9 mouse cellular contexts compared by ENCODE assay signal in the genomic region with DNA sequence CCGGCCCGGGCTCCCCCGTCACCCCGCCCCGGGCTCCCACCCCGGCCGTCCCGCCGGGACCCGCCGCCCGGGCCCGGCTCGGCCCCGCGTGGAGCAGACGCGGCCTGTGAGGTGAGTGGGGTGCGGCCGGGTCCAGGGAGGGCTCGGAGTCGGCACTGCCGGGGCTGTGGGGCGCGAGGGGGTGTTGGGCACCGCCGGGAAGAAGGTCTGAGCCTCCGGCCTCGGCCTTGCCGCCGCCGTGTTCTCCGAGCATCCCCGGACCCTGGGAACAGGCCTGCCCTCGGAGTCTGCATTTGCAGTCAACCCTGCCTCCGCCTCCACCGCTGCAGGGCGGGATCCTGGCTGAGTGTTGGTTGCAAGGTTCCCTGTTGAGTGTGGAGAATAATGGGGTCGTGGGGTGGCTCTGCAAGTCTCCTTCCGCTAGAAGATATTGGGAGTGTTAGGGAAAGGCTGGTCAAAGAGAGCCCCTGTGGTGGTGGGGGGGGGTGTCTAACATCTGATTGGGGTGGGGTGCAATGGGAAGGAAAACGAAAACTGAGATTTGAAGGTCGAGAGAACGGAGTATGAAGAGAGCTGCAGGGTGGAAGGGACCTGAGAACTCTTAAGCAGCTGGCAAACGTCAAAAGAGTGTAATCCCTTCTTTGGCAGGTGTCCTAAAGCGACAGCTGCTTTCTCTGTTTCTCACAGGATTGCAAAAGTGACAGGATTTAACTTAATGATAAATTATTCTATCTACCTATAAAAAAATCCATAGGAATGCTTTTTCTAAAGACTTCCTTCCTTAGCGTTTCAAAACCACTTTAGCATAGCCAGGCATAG. TPM values are rescaled to one million over a fixed set of nuclear protein-coding genes. Genes with fewer than 3 reads are reported as not detected.
DNase-seq lines count a peak whose midpoint lies in the region; ATAC-seq lines count a peak whose summit lies in the region.
"Had no signal": no experiment of that assay in that cellular context is flagged by ENCODE, and none has a peak within 500 bp of the region (broad histone marks: within the 10 kb centered on the region; RNA-seq: fewer than 3 reads in every experiment).

No protein-coding gene starts in this region.

- H3K4me2 ChIP-seq in hindbrain, embryonic 15.5 days: peak overlapping the region; percentile 99
- peak overlapping the region; percentile 69 for H3K4me2 ChIP-seq in midbrain, embryonic 11.5 days

- peak overlapping the region; percentile 69 for H3K9ac ChIP-seq in hindbrain, embryonic 15.5 days
- peak overlapping the region; percentile 95 for H3K9ac ChIP-seq in midbrain, embryonic 11.5 days (ENCODE audit: low read length)

- peaks cover 35% of the 10 kb centered on the region for H3K4me1 ChIP-seq in hindbrain, embryonic 15.5 days (replicated peaks)
- peaks cover 10% of the 10 kb centered on the region for H3K4me1 ChIP-seq in midbrain, embryonic 11.5 days (ENCODE audit: control insufficient read depth, insufficient read depth, low read length)

- 2% methylated on average over 46 of the region's 46 CpGs for WGBS in hindbrain, embryonic 15.5 days
- 1% methylated on average over 26 of the region's 46 CpGs for WGBS in midbrain, embryonic 11.5 days

- H3K27ac ChIP-seq in hindbrain, embryonic 15.5 days (replicated peaks): peak overlapping the region; percentile 90
- H3K27ac ChIP-seq in midbrain, embryonic 11.5 days (ENCODE audit: low read depth, low read length): peak overlapping the region; percentile 90

- H3K36me3 ChIP-seq in hindbrain, embryonic 15.5 days: peaks cover 7% of the 10 kb centered on the region; the same call in 1 of the 2 replicates
- H3K36me3 ChIP-seq in midbrain, embryonic 11.5 days (ENCODE audit: control insufficient read depth, insufficient read depth, low read length): peaks cover 23% of the 10 kb centered on the region

- H3K4me3 ChIP-seq in hindbrain, embryonic 15.5 days: peak overlapping the region; percentile 66
- peak overlapping the region; percentile 90 for H3K4me3 ChIP-seq in midbrain, embryonic 11.5 days (ENCODE audit: low read depth, low read length)

- no peaks in the 10 kb centered on the region for H3K9me3 ChIP-seq in hindbrain, embryonic 15.5 days
- H3K9me3 ChIP-seq in midbrain, embryonic 11.5 days (ENCODE audit: control insufficient read depth, low read length): no peaks in the 10 kb centered on the region

- ATAC-seq in cerebellum, adult (ENCODE audit: insufficient number of reproducible peaks, low FRiP score, low TSS enrichment): peak; percentile 32; the same call in 1 of the 2 replicates
- ATAC-seq in hindbrain, embryonic 15.5 days (ENCODE audit: low FRiP score, low read depth): peak; percentile 15; the same call in 1 of the 2 replicates
- no peak for ATAC-seq in midbrain, embryonic 11.5 days (ENCODE audit: low FRiP score)

- DNase-seq in cerebellum, adult 9-10 months: no peak
- peak; percentile 75 for DNase-seq in 3134 (ENCODE audit: extremely low read depth, insufficient read length, low spot score)
- DNase-seq in embryo, embryonic 11 days: peak; percentile 64
- peak; percentile 93 for DNase-seq in midbrain, embryonic 11.5 days (ENCODE audit: low spot score, missing footprints)
- DNase-seq in layer of hippocampus, adult 18-20 months (ENCODE audit: low spot score in 2 of 2): no peak
- DNase-seq in cerebellum, adult 8-10 months: no peak

- no peaks in the 10 kb centered on the region for H3K27me3 ChIP-seq in hindbrain, embryonic 15.5 days
- H3K27me3 ChIP-seq in midbrain, embryonic 11.5 days (ENCODE audit: control insufficient read depth, insufficient read depth, low read length): no peaks in the 10 kb centered on the region

RNA-seq across cellular contexts. Expression of gene Foxm1, which starts 0.4 kb away (rescaled TPM):
- polyA plus RNA-seq in hindbrain, embryonic 15.5 days (2015; fragmentation: Nextera tagmentation; extraction: Ambion mirVana): 9.0 and 10.5 TPM in 2 replicates
- polyA plus RNA-seq in midbrain, embryonic 11.5 days (2014; fragmentation: Nextera tagmentation; extraction: Ambion mirVana): 49.8 and 55.3 TPM in 2 replicates
- total RNA-seq in layer of hippocampus, adult 18-20 months (2021): 1 to 10 TPM in 1 of 2 experiments, under 1 TPM in 1; 0.84 to 1.3 TPM

RNA-seq across cellular contexts. Expression of gene Rhno1, which starts 0.5 kb away (rescaled TPM):
- 80.7 and 83.5 TPM in 2 replicates for polyA plus RNA-seq in hindbrain, embryonic 15.5 days (2015; fragmentation: Nextera tagmentation; extraction: Ambion mirVana)
- polyA plus RNA-seq in midbrain, embryonic 11.5 days (2014; fragmentation: Nextera tagmentation; extraction: Ambion mirVana): 176 and 178 TPM in 2 replicates
- total RNA-seq in layer of hippocampus, adult 18-20 months (2021): 10 to 100 TPM; 21.5 to 23.4 TPM

RNA-seq across cellular contexts. Expression of gene Tulp3, which starts 7.6 kb away (rescaled TPM):
- 15.9 and 16.5 TPM in 2 replicates for polyA plus RNA-seq in hindbrain, embryonic 15.5 days (2015; fragmentation: Nextera tagmentation; extraction: Ambion mirVana)
- polyA plus RNA-seq in midbrain, embryonic 11.5 days (2014; fragmentation: Nextera tagmentation; extraction: Ambion mirVana): 14.5 and 15.5 TPM in 2 replicates
- 10 to 100 TPM; 19.2 to 21.4 TPM for total RNA-seq in layer of hippocampus, adult 18-20 months (2021)

RNA-seq across cellular contexts. Expression of gene Tex52, which starts 12.0 kb away (rescaled TPM):
- 0.26 and 0.39 TPM in 2 replicates for polyA plus RNA-seq in hindbrain, embryonic 15.5 days (2015; fragmentation: Nextera tagmentation; extraction: Ambion mirVana)
- 0.25 and 0.44 TPM in 2 replicates for polyA plus RNA-seq in midbrain, embryonic 11.5 days (2014; fragmentation: Nextera tagmentation; extraction: Ambion mirVana)
- 1 to 10 TPM; 1.9 to 2.7 TPM for total RNA-seq in layer of hippocampus, adult 18-20 months (2021)
- total RNA-seq: neutrophil, adult 5-6 weeks had no signal

RNA-seq across cellular contexts. Expression of gene Gm44596, which starts 12.1 kb away (rescaled TPM):
- not detected in 2 replicates for polyA plus RNA-seq in hindbrain, embryonic 15.5 days (2015; fragmentation: Nextera tagmentation; extraction: Ambion mirVana)
- polyA plus RNA-seq in midbrain, embryonic 11.5 days (2014; fragmentation: Nextera tagmentation; extraction: Ambion mirVana): not detected in 2 replicates
- total RNA-seq in layer of hippocampus, adult 18-20 months (2021): not detected
- total RNA-seq: neutrophil, adult 5-6 weeks had no signal

Comparison
In these comparisons a context has a peak if more than half of its experiments do, and no peak if none do; other contexts are left out.
1. DNase-seq: peak in 3134 (single experiment), embryo, embryonic 11 days (single experiment) and midbrain, embryonic 11.5 days (single experiment); none in cerebellum, adult 9-10 months (single experiment), layer of hippocampus, adult 18-20 months (0 of 2) and cerebellum, adult 8-10 months (single experiment).